Mouse (Mus musculus) heart, postnatal 0 days (tissue): Measurements from ENCODE around the gene Hnrnpab.

Experiments
- CTCF ChIP-seq: IDR thresholded peaks from 2 replicates; pipeline ENCODE4 v1.5.1; 2016; ENCODE audit warnings: antibody characterized with exemption, control low read depth, low read depth
- EP300 ChIP-seq: IDR thresholded peaks from 2 replicates; pipeline ENCODE4 v1.6.1; 2016; ENCODE audit warnings: antibody characterized with exemption, low read depth

DNA sequence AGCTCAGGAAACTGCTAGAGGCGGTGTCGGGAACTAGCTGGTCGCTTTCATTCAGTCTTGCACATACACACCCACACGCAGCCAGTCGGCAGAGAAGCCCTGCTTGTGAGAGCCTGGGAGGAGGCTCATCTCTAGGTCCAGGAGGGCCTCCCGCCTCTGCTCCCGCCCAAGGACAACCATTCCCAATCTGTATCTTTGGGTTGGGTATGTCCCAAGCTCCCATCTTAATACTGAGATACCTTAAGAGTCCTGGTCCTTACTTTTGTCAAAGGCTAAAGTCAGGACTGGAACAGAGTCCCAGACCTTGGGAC lies 43.2 kb upstream of the Hnrnpab start:
- TF ChIP-seq EP300 (no peak), CTCF (no peak)
